Mouse (Mus musculus) liver, adult (tissue): ENCODE results near the gene Fam57b.

ENCODE experiments used
- GATA4 ChIP-seq: IDR thresholded peaks from 2 replicates; pipeline ENCODE4 v1.6.1; 2014; ENCODE audit warnings: mild to moderate bottlenecking, low read length; ENCODE audit not compliant: insufficient replicate concordance

Gene Fam57b

DNA sequence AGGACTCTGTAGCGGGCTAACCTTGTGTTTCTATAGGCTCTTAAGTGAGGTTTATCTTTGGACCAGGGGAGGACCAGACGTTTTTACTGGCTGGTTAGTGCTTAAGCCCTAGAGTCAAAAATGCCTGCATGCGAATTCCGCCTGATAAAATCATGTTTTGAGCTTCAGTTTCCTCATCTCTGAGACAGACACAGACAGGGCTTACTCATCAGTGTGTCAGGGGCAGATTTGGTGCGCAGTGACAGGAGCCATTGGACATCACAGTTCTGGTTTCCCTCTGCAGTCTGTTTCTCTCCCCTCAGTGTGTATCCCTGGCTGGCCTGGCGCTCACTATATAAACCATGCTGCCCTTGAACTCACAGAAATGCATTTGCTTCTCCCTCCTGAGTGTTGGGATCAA, 5.7 kb downstream of the Fam57b start:
- TF ChIP-seq GATA4, result no peak

- TF ChIP-seq GATA4, result no peak
Measured at GRCm38 (mm10) chr7:126803751-126804150, 6.3 kb downstream of the Fam57b start.

DNA sequence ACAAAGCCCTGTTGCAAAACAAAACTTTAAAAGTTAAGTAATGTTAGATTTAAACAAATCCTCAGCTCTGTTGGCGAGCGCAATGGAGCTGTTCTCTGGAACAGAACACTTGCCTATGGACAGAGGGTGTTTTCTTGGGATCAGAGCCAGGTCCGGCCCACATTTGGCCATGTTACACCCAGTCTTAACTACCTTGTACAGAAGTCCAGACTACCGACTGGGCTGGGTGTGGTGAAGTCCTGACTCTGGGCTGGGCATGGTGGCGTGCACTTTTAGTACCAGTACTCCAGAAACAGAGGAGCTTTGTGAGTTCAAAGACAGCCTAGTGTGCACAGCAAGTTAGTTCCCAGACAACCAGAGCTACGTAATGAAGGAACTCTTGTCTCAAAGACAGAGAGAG, 9.5 kb downstream of the Fam57b start:
- TF ChIP-seq GATA4, result no peak

DNA sequence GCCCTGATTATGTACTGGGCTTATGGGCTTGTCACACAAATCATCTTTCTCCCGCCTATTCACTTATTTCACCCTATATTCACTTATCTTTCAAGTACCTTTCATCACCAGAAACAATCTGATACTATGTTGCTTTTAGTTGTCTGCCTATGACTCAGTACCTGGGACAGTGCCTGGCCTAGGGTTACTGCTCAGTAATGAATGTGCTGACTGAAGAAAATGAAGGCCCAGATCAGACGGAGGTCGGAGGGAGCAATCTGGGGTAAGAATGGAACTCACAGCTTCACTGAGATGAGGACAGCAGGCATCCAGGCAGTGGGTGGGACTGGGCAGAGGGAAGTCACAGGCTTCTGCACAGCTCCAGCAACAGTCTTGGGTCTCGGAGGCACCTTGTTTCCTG, 9.9 kb downstream of the Fam57b start:
- no peak for TF ChIP-seq GATA4

DNA sequence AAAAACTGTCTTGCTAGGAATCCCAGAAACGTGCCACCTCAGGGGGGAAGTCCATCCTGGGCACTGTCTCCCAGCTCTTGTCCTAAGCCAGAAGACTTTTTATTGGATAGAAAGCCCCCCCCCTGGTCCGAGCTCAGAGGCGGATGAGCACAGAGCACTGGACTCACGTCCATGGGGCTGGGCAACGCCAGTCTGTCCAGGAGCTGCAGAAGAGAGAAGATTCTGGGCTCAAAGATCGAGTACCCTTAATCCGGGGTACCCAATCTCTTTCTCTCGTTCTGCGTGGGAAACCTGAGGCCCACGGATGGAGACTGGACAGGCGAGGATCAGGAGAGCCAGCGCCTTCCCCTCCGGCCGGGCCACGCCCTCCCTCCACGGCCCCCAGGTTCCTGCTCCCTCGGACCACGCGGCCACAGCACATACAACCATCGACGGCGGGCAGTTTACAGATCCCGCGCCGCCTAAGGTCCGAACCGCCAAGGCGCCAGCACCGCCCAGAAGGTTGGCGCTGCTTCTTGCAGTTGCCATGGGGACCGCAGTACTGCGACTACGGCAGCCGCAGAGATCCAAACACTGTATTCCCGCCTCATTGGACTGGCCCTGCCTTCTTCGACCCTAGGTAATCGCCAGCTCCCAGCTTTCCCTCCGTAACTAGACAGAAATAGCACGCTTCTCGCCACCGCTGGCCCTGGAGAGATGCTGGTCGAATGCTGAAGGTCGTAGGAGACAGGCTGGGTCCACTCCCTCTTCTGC, 11.4 kb downstream of the Fam57b start:
- TF ChIP-seq GATA4, result peak; percentile 5; the same call in 1 of the 2 replicates

DNA sequence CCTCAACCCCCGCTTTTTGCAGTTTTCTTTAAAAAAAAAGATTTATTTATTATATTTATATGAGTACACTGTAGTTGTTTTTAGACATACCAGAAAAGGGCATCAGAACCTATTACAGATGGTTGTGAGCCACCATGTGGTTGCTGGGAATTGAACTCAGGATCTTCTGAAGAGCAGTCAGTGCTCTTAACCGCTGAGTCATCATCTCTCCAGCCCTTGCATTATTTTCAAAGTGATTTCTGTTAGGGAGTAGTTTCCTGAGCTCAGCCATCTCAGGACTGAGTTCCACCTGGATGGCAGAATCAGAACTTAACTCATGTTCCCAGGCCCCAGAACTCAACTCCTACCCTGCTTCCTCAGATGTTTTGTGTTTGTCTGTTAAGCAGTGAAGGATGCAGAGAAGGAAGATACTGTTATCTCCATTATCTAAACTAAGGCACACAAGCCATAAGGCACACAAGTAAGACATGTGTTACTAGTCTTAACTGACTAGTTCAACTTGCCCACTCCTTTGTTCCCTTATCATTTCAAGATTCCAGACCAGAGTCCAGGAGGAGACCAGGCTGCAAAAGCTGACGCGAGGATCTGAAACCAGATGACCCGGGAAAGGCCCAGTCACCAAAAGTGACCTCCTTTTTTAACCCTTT, 12.4 kb downstream of the Fam57b start:
- no peak for TF ChIP-seq GATA4

DNA sequence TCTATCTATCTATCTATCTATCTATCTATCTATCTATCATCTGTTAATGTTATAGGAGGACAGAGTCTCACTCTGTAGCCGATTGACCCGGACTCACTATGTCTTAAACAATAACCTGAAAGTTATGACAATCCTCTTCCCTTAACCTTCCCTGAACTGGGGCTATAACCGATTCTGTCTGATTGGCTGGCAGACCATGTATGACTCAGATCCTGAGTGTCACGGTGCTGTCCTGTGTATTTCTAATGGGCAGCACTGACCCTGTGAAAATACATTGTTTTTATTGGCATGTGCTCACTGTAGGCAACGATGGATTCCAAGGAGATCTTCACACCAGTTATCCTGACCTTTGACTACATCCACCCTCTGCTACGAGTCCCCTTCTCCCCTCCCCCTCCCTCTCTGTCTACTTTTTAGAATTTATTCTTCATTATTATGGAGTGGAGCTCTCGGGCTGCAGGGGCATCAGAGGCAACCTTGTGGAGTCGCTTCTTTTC, 18.3 kb downstream of the Fam57b start:
- no peak for TF ChIP-seq GATA4

DNA sequence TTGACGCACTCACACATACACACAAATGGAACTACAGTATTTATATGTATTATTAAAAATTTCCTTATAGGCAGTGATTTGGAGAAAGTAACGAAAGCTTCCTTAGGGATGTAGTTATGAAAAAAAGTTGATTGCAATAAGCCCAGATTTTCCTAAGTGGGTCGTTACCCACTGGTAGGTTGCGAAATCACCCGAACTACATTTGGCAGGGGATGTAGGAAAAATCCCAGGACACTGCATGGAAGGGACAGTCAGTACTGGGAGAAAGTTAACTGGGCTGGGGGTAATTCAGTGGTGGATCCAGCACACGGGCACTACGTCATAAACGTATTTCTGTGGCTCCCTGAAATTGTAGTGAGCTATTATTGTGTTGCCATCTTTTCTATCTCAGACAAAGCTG, 19.0 kb downstream of the Fam57b start:
- no peak for TF ChIP-seq GATA4

- TF ChIP-seq GATA4, result no peak
Measured at GRCm38 (mm10) chr7:126817595-126817994, 20.1 kb downstream of the Fam57b start.

DNA sequence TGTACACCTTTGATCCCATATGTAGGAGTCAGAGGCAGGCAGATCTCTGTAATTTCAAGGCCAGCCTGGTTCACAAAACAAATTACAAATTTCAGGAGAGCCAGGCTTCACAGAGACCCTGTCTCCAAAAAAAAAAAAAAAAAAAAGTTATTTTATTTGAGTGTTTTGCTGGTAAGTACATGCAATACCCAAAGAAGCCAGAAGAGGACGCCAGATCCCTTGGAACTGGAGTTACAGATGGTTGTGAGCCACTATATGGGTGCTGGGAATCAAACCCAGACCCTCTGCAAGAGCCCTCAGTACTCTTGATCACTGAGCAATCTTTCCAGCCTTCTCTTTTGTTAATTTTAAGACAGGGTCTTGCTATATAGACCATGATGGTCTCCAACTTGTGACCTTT, 21.4 kb downstream of the Fam57b start:
- TF ChIP-seq GATA4, result no peak

GRCm38 (mm10) chr7:126821835-126822511, 24.5 kb downstream of the Fam57b start:
- no peak for TF ChIP-seq GATA4

DNA sequence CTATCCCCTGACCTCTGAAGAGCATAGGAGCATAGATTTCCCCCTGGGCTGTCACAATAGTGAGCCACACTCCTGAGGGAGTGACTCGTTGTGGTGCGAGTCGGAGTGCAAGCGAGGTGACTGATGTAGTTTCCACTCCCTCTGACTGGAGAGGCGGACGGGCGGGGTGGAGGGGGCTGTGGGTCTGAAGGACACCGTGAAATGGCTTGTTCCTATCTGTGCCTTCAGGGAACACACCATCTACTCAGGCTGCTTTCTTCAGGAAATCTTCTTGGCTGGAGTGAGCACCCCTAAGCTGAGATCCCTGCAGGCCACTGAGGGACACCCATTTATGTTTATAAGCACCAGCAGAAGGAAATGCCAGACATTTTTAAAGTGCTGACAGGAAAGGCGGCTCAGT, 25.3 kb downstream of the Fam57b start:
- no peak for TF ChIP-seq GATA4

DNA sequence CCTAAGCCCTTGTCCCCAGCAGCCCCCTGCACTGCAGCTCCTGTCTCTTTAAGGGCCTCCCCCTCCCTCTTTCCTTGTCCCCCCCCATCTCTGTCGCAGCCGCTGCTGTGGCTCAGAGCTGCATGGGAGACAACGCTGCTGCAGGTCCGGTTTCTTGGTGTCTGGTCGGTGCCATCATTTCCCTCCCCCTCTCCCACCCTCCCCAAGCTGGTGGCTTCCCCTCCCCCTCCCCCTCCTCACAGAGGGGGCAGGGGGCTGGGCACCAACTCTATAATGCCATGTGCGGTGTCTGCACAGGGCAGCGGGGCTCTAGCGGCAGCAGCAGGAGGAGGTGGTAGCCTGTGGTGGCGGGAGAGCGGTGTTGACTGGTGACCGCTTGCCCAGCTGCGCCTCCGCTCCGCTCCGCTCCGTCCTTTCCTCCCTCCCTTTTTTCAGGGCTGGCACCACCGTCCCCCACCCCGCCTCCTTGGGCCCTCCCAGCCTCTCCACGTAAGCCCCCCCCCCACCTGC, 25.8 kb downstream of the Fam57b start:
- no peak for TF ChIP-seq GATA4

DNA sequence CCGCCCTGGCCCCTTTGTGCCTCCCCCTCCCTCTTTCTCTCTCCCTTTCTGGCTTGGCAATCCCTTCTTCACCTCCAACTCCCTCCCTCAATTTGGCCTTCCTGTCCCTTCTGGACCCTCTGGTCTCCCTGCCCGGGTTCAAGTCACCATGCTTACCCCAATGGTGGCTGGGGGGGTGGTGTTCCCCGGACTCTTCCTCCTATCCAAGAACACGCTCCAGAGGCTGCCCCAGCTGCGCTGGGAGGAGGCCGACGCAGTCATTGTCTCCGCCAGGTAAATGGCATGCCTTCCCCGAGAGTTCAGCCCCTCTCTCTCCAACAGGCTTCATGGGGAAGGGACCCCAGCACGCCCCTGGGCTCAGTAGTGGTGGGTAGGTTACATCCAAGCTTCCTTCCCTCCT, 26.5 kb downstream of the Fam57b start:
- no peak for TF ChIP-seq GATA4

- no peak for TF ChIP-seq GATA4
Measured at GRCm38 (mm10) chr7:126825403-126825802, 27.9 kb downstream of the Fam57b start.

- TF ChIP-seq GATA4, result no peak
Measured at GRCm38 (mm10) chr7:126825952-126826351, 28.5 kb downstream of the Fam57b start.
